Mouse (Mus musculus): ENCODE measurements at regions not wholly inside any gene's neighbourhood (a gene's known extent, or its start where the extent isn't known, plus 50 kb on each side); places are given as distances from the start of the nearest gene placed in this dataset.

- TF ChIP-seq CTCF (IDR thresholded peaks at IDR 0.05; ENCODE audit: control insufficient read depth, insufficient read depth, low read length) = no peak
- no peak for TF ChIP-seq POLR2A (IDR thresholded peaks at IDR 0.05; ENCODE audit: borderline replicate concordance, control insufficient read depth, low read depth, low read length)
These were observed 118.9 kb upstream of the Tbl1x start for GRCm38 (mm10) chrX:77391760-77392446.
